Mouse (Mus musculus) liver, embryonic 14.5 days (tissue): ENCODE data around the gene Zfp512. TPM values are rescaled to one million over a fixed set of nuclear protein-coding genes. Genes with fewer than 3 reads are reported as not detected.

Source experiments
- ATAC-seq: fragments of 200-750 bp; cut with Nextera tagmentation; 2 replicates; pipeline ENCODE4 v1.8.0; 2017; ENCODE audit warnings: moderate number of reproducible peaks, mild to moderate bottlenecking, moderate library complexity; ENCODE audit not compliant: insufficient read depth
- DNase-seq, 3 experiments: peaks; one replicate each; pipeline ENCODE4 v3.0.0-alpha.2; 2012 to 2013; ENCODE audit warnings: low read depth in 3 of 3, low spot score in 3 of 3
- H3K27ac ChIP-seq: fragments of 300-500 bp; sonication (generic); 2 replicates; pipeline ENCODE4 v1.5.1; 2014; ENCODE audit warnings: moderate library complexity, mild to moderate bottlenecking, control low read depth, inconsistent platforms
- H3K27me3 ChIP-seq: fragments of 300-500 bp; sonication (generic); 2 replicates; pipeline ENCODE4 v1.6.1; 2014; ENCODE audit warnings: mild to moderate bottlenecking, low read length, moderate library complexity; ENCODE audit not compliant: control insufficient read depth, insufficient read depth
- H3K36me3 ChIP-seq: fragments of 300-500 bp; sonication (generic); replicated peaks from 2 replicates; pipeline ENCODE4 v1.6.1; 2014; ENCODE audit warnings: low read depth; ENCODE audit not compliant: control insufficient read depth, insufficient read depth
- H3K4me1 ChIP-seq, 2 experiments: fragments of 200-500 bp in 1 of 2; fragments of 300-500 bp in 1 of 2; sonication (generic) in 1 of 2; replicated peaks; 2 replicates each; pipeline ENCODE4 v1.6.1; 2012 to 2014; ENCODE audit warnings: antibody characterized with exemption in 1 of 2, inconsistent platforms in 1 of 2, low read length in 1 of 2; ENCODE audit not compliant: control insufficient read depth in 2 of 2, insufficient read depth in 2 of 2
- H3K4me2 ChIP-seq: fragments of 300-500 bp; sonication (generic); 2 replicates; pipeline ENCODE4 v1.6.1; 2014; ENCODE audit warnings: low read depth, mild to moderate bottlenecking, control low read depth, moderate library complexity
- H3K4me3 ChIP-seq, 2 experiments: fragments of 200-500 bp in 1 of 2; fragments of 300-500 bp in 1 of 2; sonication (generic) in 1 of 2; 2 replicates each; pipeline ENCODE4 v1.5.1; 2012 to 2014; ENCODE audit warnings: low read depth in 2 of 2, low read length in 2 of 2, mild to moderate bottlenecking in 2 of 2, control low read depth in 1 of 2, inconsistent platforms in 1 of 2, moderate library complexity in 1 of 2; ENCODE audit not compliant: insufficient read depth in 1 of 2
- H3K9ac ChIP-seq: fragments of 300-500 bp; sonication (generic); replicated peaks from 2 replicates; pipeline ENCODE4 v1.6.1; 2014; ENCODE audit warnings: mild to moderate bottlenecking, control low read depth, moderate library complexity
- H3K9me3 ChIP-seq: fragments of 300-500 bp; sonication (generic); 2 replicates; pipeline ENCODE4 v1.6.1; 2016; ENCODE audit warnings: low read length, mixed read lengths; ENCODE audit not compliant: control insufficient read depth
- CTCF ChIP-seq: IDR thresholded peaks from 2 replicates; pipeline ENCODE4 v1.5.1; 2016; ENCODE audit warnings: antibody characterized with exemption, low read depth, control low read depth
- EP300 ChIP-seq: IDR thresholded peaks from 2 replicates; pipeline ENCODE4 v1.6.1; 2016; ENCODE audit warnings: antibody characterized with exemption, low read depth
- WGBS: fragments of 180-500 bp; shearing (Covaris S2); extraction: QIAGEN DNeasy Blood & Tissue Kit; methylation state at CpG from one replicate; pipeline ENCODE4 v1.1.7; 2014; ENCODE audit not compliant: insufficient replicate concordance; 5-methylcytosine and 5-hydroxymethylcytosine counted together
- polyA plus RNA-seq, 2 experiments: library from polyadenylated mRNA; depleted of rRNA in 1 of 2; stranded (reverse) in 1 of 2; unstranded in 1 of 2; fragments of >200 nt; fragmentation: Nextera tagmentation in 1 of 2; extraction: Ambion mirVana in 1 of 2; gene quantifications; 2 replicates each; pipeline versions ENCODE4 v1.2.1 to v1.2.3; 2012 to 2014

The Zfp512 gene
- polyA plus RNA-seq, 2 experiments, result 8.2 to 8.9 TPM

- Histone ChIP-seq H3K4me3 (no peak overlapping the region), H3K27me3 (no peaks in the 10 kb centered on the region), H3K4me1 (peaks cover 0 to 3% of the 10 kb centered on the region in 2 experiments; a peak in 2 of 4 replicates), H3K9me3 (no peaks in the 10 kb centered on the region), H3K9ac (no peak overlapping the region), H3K36me3 (no peaks in the 10 kb centered on the region), H3K4me2 (no peak overlapping the region), H3K27ac (no peak overlapping the region)
- 43% methylated on average over 7 of the region's 7 CpGs for WGBS
- no peak for ATAC-seq
- TF ChIP-seq EP300 (no peak), CTCF (no peak)
- DNase-seq, result no peak
These were observed 37.0 kb downstream of the Zfp512 start for GRCm38 (mm10) chr5:31489116-31489769.

GRCm38 (mm10) chr5:31492031-31492430 lies 39.8 kb downstream of the Zfp512 start:
- H3K9ac ChIP-seq, result no peak overlapping the region
- H3K4me3 ChIP-seq, result no peak overlapping the region
- H3K27me3 ChIP-seq, result no peaks in the 10 kb centered on the region
- no peak overlapping the region for H3K4me2 ChIP-seq
- H3K9me3 ChIP-seq, result no peaks in the 10 kb centered on the region
- H3K36me3 ChIP-seq, result peaks cover 1% of the 10 kb centered on the region
- no peak overlapping the region for H3K27ac ChIP-seq
- H3K4me1 ChIP-seq, result peaks cover 3 to 14% of the 10 kb centered on the region in 2 experiments; a peak in 3 of 4 replicates
- WGBS, result 17% methylated on average over 1 of the region's 1 CpGs
- no peak for ATAC-seq
- DNase-seq, result no peak
- TF ChIP-seq CTCF (no peak), EP300 (no peak)

GRCm38 (mm10) chr5:31494513-31495297 lies 42.5 kb downstream of the Zfp512 start, which contains the start of gene Gpn1:
TSS of gene Gpn1 (plus strand) at chr5:31494741.
- H3K27me3 ChIP-seq, result no peaks in the 10 kb centered on the region
- peak; percentile 99 for ATAC-seq
- H3K4me2 ChIP-seq, result peak within 1 kb of the TSS; percentile 90
- H3K9ac ChIP-seq, result peak within 1 kb of the TSS; percentile 76
- no peak within 1 kb of the TSS for H3K27ac ChIP-seq
- no peaks in the 10 kb centered on the region for H3K9me3 ChIP-seq
- peak within 1 kb of the TSS; percentile 91 to 99 for H3K4me3 ChIP-seq
- DNase-seq, result peak; percentile 81 to 84 (median 83)
- peaks cover 4% of the 10 kb centered on the region for H3K36me3 ChIP-seq
- WGBS, result 1% methylated on average over 49 of the region's 49 CpGs
- peaks cover 3 to 14% of the 10 kb centered on the region in 2 experiments; a peak in 3 of 4 replicates for H3K4me1 ChIP-seq
- no peak for TF ChIP-seq CTCF
- no peak for TF ChIP-seq EP300

DNA sequence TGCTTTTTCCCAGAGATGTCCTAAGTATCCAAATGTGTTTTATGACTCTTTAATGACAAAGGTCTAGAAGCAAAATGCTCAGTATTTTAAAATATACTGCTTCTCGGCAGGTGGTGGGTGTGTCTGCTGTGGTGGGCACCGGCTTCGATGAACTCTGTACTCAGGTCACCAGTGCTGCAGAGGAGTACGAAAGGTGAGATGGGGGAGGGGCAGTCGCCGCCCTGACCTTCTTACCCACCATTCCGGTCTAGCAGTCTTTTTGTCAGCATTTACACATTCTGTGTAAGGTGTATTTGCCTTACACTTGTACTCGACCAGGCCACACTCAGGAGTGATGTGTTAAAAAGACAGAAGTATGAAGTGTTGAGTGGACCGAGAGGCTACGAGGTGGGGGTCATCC lies 52.6 kb downstream of the Zfp512 start:
- WGBS, result 79% methylated on average over 10 of the region's 10 CpGs
- no peaks in the 10 kb centered on the region; a peak in 1 of 4 replicates for H3K4me1 ChIP-seq
- H3K36me3 ChIP-seq, result peaks cover 5% of the 10 kb centered on the region
- no peaks in the 10 kb centered on the region for H3K27me3 ChIP-seq
- H3K4me3 ChIP-seq, result no peak overlapping the region
- H3K9ac ChIP-seq, result no peak overlapping the region
- H3K27ac ChIP-seq, result no peak overlapping the region
- DNase-seq (no peak), ATAC-seq (no peak)
- no peak overlapping the region for H3K4me2 ChIP-seq
- TF ChIP-seq EP300 (no peak), CTCF (no peak)
- no peaks in the 10 kb centered on the region for H3K9me3 ChIP-seq

- no peak for ATAC-seq
- no peaks in the 10 kb centered on the region for H3K4me1 ChIP-seq
- H3K36me3 ChIP-seq, result peaks cover 14% of the 10 kb centered on the region
- no peak overlapping the region for H3K27ac ChIP-seq
- no peak for DNase-seq
- H3K27me3 ChIP-seq, result no peaks in the 10 kb centered on the region
- no peak overlapping the region for H3K4me2 ChIP-seq
- H3K4me3 ChIP-seq, result no peak overlapping the region
- no peak overlapping the region for H3K9ac ChIP-seq
- no peak for TF ChIP-seq EP300
- no peak for TF ChIP-seq CTCF
- no peaks in the 10 kb centered on the region for H3K9me3 ChIP-seq
- WGBS, result 25% methylated on average over 1 of the region's 1 CpGs
These were observed 60.2 kb downstream of the Zfp512 start for GRCm38 (mm10) chr5:31512481-31512880.
